Mouse (Mus musculus): ENCODE measurements at regions not wholly inside any gene's neighbourhood (a gene's known extent, or its start where the extent isn't known, plus 50 kb on each side); places are given as distances from the start of the nearest gene placed in this dataset.
A peak's percentile ranks its signal among the peaks of the same experiment; 100 is the strongest.

- no peak overlapping the region for H3K9ac ChIP-seq (ENCODE audit: low read depth, low read length)
- H3K36me3 ChIP-seq (ENCODE audit: control insufficient read depth, insufficient read depth, low read length), result no peaks in the 10 kb centered on the region
- H3K27ac ChIP-seq (ENCODE audit: low read depth, low read length), result no peak overlapping the region
- H3K4me2 ChIP-seq (replicated peaks; ENCODE audit: low read depth, low read length), result no peak overlapping the region
- DNase-seq (ENCODE audit: low spot score), result no peak
- WGBS, result 76% methylated on average over 2 of the region's 2 CpGs
- no peaks in the 10 kb centered on the region for H3K9me3 ChIP-seq (ENCODE audit: control insufficient read depth, low read length)
- H3K4me1 ChIP-seq (replicated peaks; ENCODE audit: control insufficient read depth, insufficient read depth, low read length), result no peaks in the 10 kb centered on the region
- no peaks in the 10 kb centered on the region for H3K27me3 ChIP-seq (ENCODE audit: control insufficient read depth, insufficient read depth, low read length)
- no peak for ATAC-seq (ENCODE audit: low FRiP score)
- no peak overlapping the region for H3K4me3 ChIP-seq (ENCODE audit: low read depth, low read length)
Measured at GRCm38 (mm10) chr4:95196106-95196505, 144.1 kb upstream of the Jun start.

- ATAC-seq (ENCODE audit: low FRiP score) (no peak), DNase-seq (ENCODE audit: low spot score) (no peak)
- H3K9ac ChIP-seq (ENCODE audit: low read depth, low read length), result no peak overlapping the region
- no peaks in the 10 kb centered on the region for H3K9me3 ChIP-seq (ENCODE audit: control insufficient read depth, low read length)
- 67% methylated on average over 7 of the region's 7 CpGs for WGBS
- no peaks in the 10 kb centered on the region for H3K36me3 ChIP-seq (ENCODE audit: control insufficient read depth, insufficient read depth, low read length)
- no peak overlapping the region for H3K4me2 ChIP-seq (replicated peaks; ENCODE audit: low read depth, low read length)
- H3K27ac ChIP-seq (ENCODE audit: low read depth, low read length), result no peak overlapping the region
- no peaks in the 10 kb centered on the region for H3K27me3 ChIP-seq (ENCODE audit: control insufficient read depth, insufficient read depth, low read length)
- no peaks in the 10 kb centered on the region for H3K4me1 ChIP-seq (replicated peaks; ENCODE audit: control insufficient read depth, insufficient read depth, low read length)
- no peak overlapping the region for H3K4me3 ChIP-seq (ENCODE audit: low read depth, low read length)
Measured at GRCm38 (mm10) chr4:95197077-95197711, 145.2 kb upstream of the Jun start.

GRCm38 (mm10) chr4:95199394-95199793 lies 147.4 kb upstream of the Jun start:
- ATAC-seq (ENCODE audit: low FRiP score), result peak; percentile 63
- Histone ChIP-seq H3K4me2 (replicated peaks; ENCODE audit: low read depth, low read length) (no peak overlapping the region), H3K9me3 (ENCODE audit: control insufficient read depth, low read length) (no peaks in the 10 kb centered on the region), H3K4me1 (replicated peaks; ENCODE audit: control insufficient read depth, insufficient read depth, low read length) (no peaks in the 10 kb centered on the region), H3K27me3 (ENCODE audit: control insufficient read depth, insufficient read depth, low read length) (no peaks in the 10 kb centered on the region), H3K27ac (ENCODE audit: low read depth, low read length) (no peak overlapping the region), H3K36me3 (ENCODE audit: control insufficient read depth, insufficient read depth, low read length) (no peaks in the 10 kb centered on the region), H3K9ac (ENCODE audit: low read depth, low read length) (no peak overlapping the region), H3K4me3 (ENCODE audit: low read depth, low read length) (no peak overlapping the region)
- WGBS, result 40% methylated on average over 5 of the region's 5 CpGs
- DNase-seq (ENCODE audit: low spot score), result peak; percentile 31

- ATAC-seq (ENCODE audit: low FRiP score), result no peak
- Histone ChIP-seq H3K36me3 (ENCODE audit: control insufficient read depth, insufficient read depth, low read length) (no peaks in the 10 kb centered on the region), H3K4me1 (replicated peaks; ENCODE audit: control insufficient read depth, insufficient read depth, low read length) (no peaks in the 10 kb centered on the region), H3K27ac (ENCODE audit: low read depth, low read length) (no peak overlapping the region), H3K9ac (ENCODE audit: low read depth, low read length) (no peak overlapping the region), H3K9me3 (ENCODE audit: control insufficient read depth, low read length) (no peaks in the 10 kb centered on the region), H3K4me2 (replicated peaks; ENCODE audit: low read depth, low read length) (no peak overlapping the region), H3K4me3 (ENCODE audit: low read depth, low read length) (no peak overlapping the region), H3K27me3 (ENCODE audit: control insufficient read depth, insufficient read depth, low read length) (no peaks in the 10 kb centered on the region)
- no peak for DNase-seq (ENCODE audit: low spot score)
- 94% methylated on average over 7 of the region's 7 CpGs for WGBS
Measured at GRCm38 (mm10) chr4:95200130-95200529, 148.1 kb upstream of the Jun start.

GRCm38 (mm10) chr4:95202478-95202877 lies 150.5 kb upstream of the Jun start:
- ATAC-seq (ENCODE audit: low FRiP score) (no peak), DNase-seq (ENCODE audit: low spot score) (no peak)
- no peaks in the 10 kb centered on the region for H3K4me1 ChIP-seq (replicated peaks; ENCODE audit: control insufficient read depth, insufficient read depth, low read length)
- no peak overlapping the region for H3K4me3 ChIP-seq (ENCODE audit: low read depth, low read length)
- H3K4me2 ChIP-seq (replicated peaks; ENCODE audit: low read depth, low read length), result no peak overlapping the region
- H3K9ac ChIP-seq (ENCODE audit: low read depth, low read length), result no peak overlapping the region
- H3K27ac ChIP-seq (ENCODE audit: low read depth, low read length), result no peak overlapping the region
- no peaks in the 10 kb centered on the region for H3K9me3 ChIP-seq (ENCODE audit: control insufficient read depth, low read length)
- H3K27me3 ChIP-seq (ENCODE audit: control insufficient read depth, insufficient read depth, low read length), result no peaks in the 10 kb centered on the region
- H3K36me3 ChIP-seq (ENCODE audit: control insufficient read depth, insufficient read depth, low read length), result no peaks in the 10 kb centered on the region
- WGBS, result 81% methylated on average over 6 of the region's 6 CpGs

- H3K27me3 ChIP-seq (ENCODE audit: control insufficient read depth, insufficient read depth, low read length), result no peaks in the 10 kb centered on the region
- ATAC-seq (ENCODE audit: low FRiP score) (no peak), DNase-seq (ENCODE audit: low spot score) (no peak)
- no peaks in the 10 kb centered on the region for H3K9me3 ChIP-seq (ENCODE audit: control insufficient read depth, low read length)
- no peak overlapping the region for H3K9ac ChIP-seq (ENCODE audit: low read depth, low read length)
- H3K4me2 ChIP-seq (replicated peaks; ENCODE audit: low read depth, low read length), result no peak overlapping the region
- H3K4me1 ChIP-seq (replicated peaks; ENCODE audit: control insufficient read depth, insufficient read depth, low read length), result no peaks in the 10 kb centered on the region
- no peak overlapping the region for H3K4me3 ChIP-seq (ENCODE audit: low read depth, low read length)
- no peak overlapping the region for H3K27ac ChIP-seq (ENCODE audit: low read depth, low read length)
- H3K36me3 ChIP-seq (ENCODE audit: control insufficient read depth, insufficient read depth, low read length), result no peaks in the 10 kb centered on the region
Measured at GRCm38 (mm10) chr4:95203577-95203976, 151.6 kb upstream of the Jun start.

GRCm38 (mm10) chr4:95205372-95205771 lies 153.3 kb upstream of the Jun start:
- DNase-seq (ENCODE audit: low spot score) (no peak), ATAC-seq (ENCODE audit: low FRiP score) (no peak)
- Histone ChIP-seq H3K4me3 (ENCODE audit: low read depth, low read length) (no peak overlapping the region), H3K9ac (ENCODE audit: low read depth, low read length) (no peak overlapping the region), H3K27ac (ENCODE audit: low read depth, low read length) (no peak overlapping the region), H3K4me1 (replicated peaks; ENCODE audit: control insufficient read depth, insufficient read depth, low read length) (no peaks in the 10 kb centered on the region), H3K9me3 (ENCODE audit: control insufficient read depth, low read length) (no peaks in the 10 kb centered on the region), H3K36me3 (ENCODE audit: control insufficient read depth, insufficient read depth, low read length) (no peaks in the 10 kb centered on the region), H3K27me3 (ENCODE audit: control insufficient read depth, insufficient read depth, low read length) (no peaks in the 10 kb centered on the region), H3K4me2 (replicated peaks; ENCODE audit: low read depth, low read length) (no peak overlapping the region)
- 68% methylated on average over 1 of the region's 1 CpGs for WGBS

- H3K4me3 ChIP-seq (ENCODE audit: low read depth, low read length), result no peak overlapping the region
- no peak overlapping the region for H3K9ac ChIP-seq (ENCODE audit: low read depth, low read length)
- 69% methylated on average over 5 of the region's 5 CpGs for WGBS
- H3K4me1 ChIP-seq (replicated peaks; ENCODE audit: control insufficient read depth, insufficient read depth, low read length), result no peaks in the 10 kb centered on the region
- ATAC-seq (ENCODE audit: low FRiP score) (no peak), DNase-seq (ENCODE audit: low spot score) (no peak)
- H3K36me3 ChIP-seq (ENCODE audit: control insufficient read depth, insufficient read depth, low read length), result no peaks in the 10 kb centered on the region
- H3K27me3 ChIP-seq (ENCODE audit: control insufficient read depth, insufficient read depth, low read length), result no peaks in the 10 kb centered on the region
- H3K4me2 ChIP-seq (replicated peaks; ENCODE audit: low read depth, low read length), result no peak overlapping the region
- H3K27ac ChIP-seq (ENCODE audit: low read depth, low read length), result no peak overlapping the region
- H3K9me3 ChIP-seq (ENCODE audit: control insufficient read depth, low read length), result no peaks in the 10 kb centered on the region
Measured at GRCm38 (mm10) chr4:95207783-95208182, 155.8 kb upstream of the Jun start.

- Histone ChIP-seq H3K27ac (ENCODE audit: low read depth, low read length) (no peak overlapping the region), H3K27me3 (ENCODE audit: control insufficient read depth, insufficient read depth, low read length) (no peaks in the 10 kb centered on the region), H3K4me2 (replicated peaks; ENCODE audit: low read depth, low read length) (no peak overlapping the region), H3K36me3 (ENCODE audit: control insufficient read depth, insufficient read depth, low read length) (no peaks in the 10 kb centered on the region), H3K9ac (ENCODE audit: low read depth, low read length) (no peak overlapping the region), H3K9me3 (ENCODE audit: control insufficient read depth, low read length) (no peaks in the 10 kb centered on the region), H3K4me3 (ENCODE audit: low read depth, low read length) (no peak overlapping the region), H3K4me1 (replicated peaks; ENCODE audit: control insufficient read depth, insufficient read depth, low read length) (no peaks in the 10 kb centered on the region)
- ATAC-seq (ENCODE audit: low FRiP score) (no peak), DNase-seq (ENCODE audit: low spot score) (no peak)
- WGBS, result 81% methylated on average over 7 of the region's 7 CpGs
Measured at GRCm38 (mm10) chr4:95208827-95209226, 156.8 kb upstream of the Jun start.
